Mouse (Mus musculus): Measurements from ENCODE around the gene Rbm11. TPM values are rescaled to one million over a fixed set of nuclear protein-coding genes. Genes with fewer than 3 reads are reported as not detected.

The Rbm11 gene
- polyA plus RNA-seq, 1 experiment from 2014 or later, result 0.20 TPM

GRCm38 (mm10) chr16:75617651-75618349 is 25.2 kb downstream of the Rbm11 start:
- no peaks in the 10 kb centered on the region for H3K36me3 ChIP-seq (ENCODE audit: control insufficient read depth, insufficient read depth)
- H3K9ac ChIP-seq (ENCODE audit: low read length), result no peak overlapping the region
- no peak overlapping the region for H3K27ac ChIP-seq (ENCODE audit: low read length)
- ATAC-seq (replicated peaks; ENCODE audit: extremely low read depth, insufficient read depth, low FRiP score), result no peak
- no peak overlapping the region for H3K4me3 ChIP-seq (ENCODE audit: low read length)
- no peak overlapping the region for H3K4me2 ChIP-seq (ENCODE audit: low read depth, low read length)
- no peaks in the 10 kb centered on the region for H3K27me3 ChIP-seq (ENCODE audit: control insufficient read depth, insufficient read depth, low read length)
- H3K4me1 ChIP-seq (ENCODE audit: control insufficient read depth, insufficient read depth, low read length), result no peaks in the 10 kb centered on the region
- H3K9me3 ChIP-seq (replicated peaks; ENCODE audit: control insufficient read depth, low read length), result no peaks in the 10 kb centered on the region
- 62% methylated on average over 2 of the region's 2 CpGs for WGBS

GRCm38 (mm10) chr16:75627862-75628261 is 35.2 kb downstream of the Rbm11 start:
- Histone ChIP-seq H3K9ac (ENCODE audit: low read length) (no peak overlapping the region), H3K4me3 (ENCODE audit: low read length) (no peak overlapping the region), H3K4me1 (ENCODE audit: control insufficient read depth, insufficient read depth, low read length) (no peaks in the 10 kb centered on the region), H3K4me2 (ENCODE audit: low read depth, low read length) (no peak overlapping the region), H3K9me3 (replicated peaks; ENCODE audit: control insufficient read depth, low read length) (no peaks in the 10 kb centered on the region), H3K36me3 (ENCODE audit: control insufficient read depth, insufficient read depth) (no peaks in the 10 kb centered on the region), H3K27me3 (ENCODE audit: control insufficient read depth, insufficient read depth, low read length) (no peaks in the 10 kb centered on the region), H3K27ac (ENCODE audit: low read length) (no peak overlapping the region)
- WGBS, result 71% methylated on average over 2 of the region's 2 CpGs
- ATAC-seq (replicated peaks; ENCODE audit: extremely low read depth, insufficient read depth, low FRiP score), result no peak

Other genes starting within 250 kb of the Rbm11 start
- not detected in 2 replicates for gene Lipi, start 6.8 kb upstream of the Rbm11 start, polyA plus RNA-seq (2015; fragmentation: Nextera tagmentation; extraction: Ambion mirVana)
- 16.8 and 17.7 TPM in 2 replicates for gene Hspa13, start 174.3 kb downstream of the Rbm11 start, polyA plus RNA-seq (2015; fragmentation: Nextera tagmentation; extraction: Ambion mirVana)